Mouse (Mus musculus) megakaryocyte, embryonic 14.5 days (primary cell): Measurements from ENCODE around the gene Flrt3.

Experiments used
- FLI1 ChIP-seq: IDR thresholded peaks from 2 replicates; pipeline ENCODE4 v1.6.1; 2012; ENCODE audit warnings: low read length, inconsistent platforms, mixed read lengths
- GATA1 ChIP-seq: IDR thresholded peaks from 3 replicates; pipeline ENCODE4 v1.6.1; 2012; ENCODE audit warnings: mixed read lengths, low read length, inconsistent platforms, borderline replicate concordance

- TF ChIP-seq GATA1 (no peak), FLI1 (no peak)
Observed at GRCm38 (mm10) chr2:140673466-140673865, 2.2 kb upstream of the Flrt3 start.
